Mouse (Mus musculus) small intestine, adult 2 months (tissue): ENCODE results near the gene Ulk4.

ENCODE experiments used
- CTCF ChIP-seq: fragments of 200-500 bp; IDR thresholded peaks from 2 replicates; pipeline ENCODE4 v1.5.1; 2012; ENCODE audit warnings: low read depth, mild to moderate bottlenecking, control low read depth, inconsistent platforms, low read length, moderate library complexity, mixed read lengths; ENCODE audit not compliant: insufficient replicate concordance, insufficient read length; ENCODE audit errors: extremely low read depth
- POLR2A ChIP-seq: fragments of 200-500 bp; IDR thresholded peaks from 2 replicates; pipeline ENCODE4 v1.6.1; 2012; ENCODE audit warnings: low read depth, mild to moderate bottlenecking, control low read depth, inconsistent platforms, low read length, moderate library complexity

- TF ChIP-seq POLR2A (no peak), CTCF (no peak)
These were observed 34.8 kb upstream of the Ulk4 start for GRCm38 (mm10) chr9:121311846-121312236.
